Mouse (Mus musculus) liver, postnatal 0 days (tissue): Measurements from ENCODE around the gene 4930432M17Rik.

Experiments used
- CTCF ChIP-seq: sonication (generic); IDR thresholded peaks from 2 replicates; pipeline ENCODE4 v1.5.1; 2016; ENCODE audit warnings: antibody characterized with exemption, low read depth
- EP300 ChIP-seq: IDR thresholded peaks from 2 replicates; pipeline ENCODE4 v1.6.1; 2016; ENCODE audit warnings: antibody characterized with exemption, low read depth, mild to moderate bottlenecking

GRCm38 (mm10) chr3:121678935-121679334, 8.4 kb downstream of the 4930432M17Rik start:
- TF ChIP-seq EP300 (no peak), CTCF (no peak)
